Mouse (Mus musculus): ENCODE data around the gene Hcn3. TPM values are rescaled to one million over a fixed set of nuclear protein-coding genes. Genes with fewer than 3 reads are reported as not detected.

Hcn3 gene
- polyA plus RNA-seq, 1 experiment from 2014 or later = 0.11 TPM

DNA sequence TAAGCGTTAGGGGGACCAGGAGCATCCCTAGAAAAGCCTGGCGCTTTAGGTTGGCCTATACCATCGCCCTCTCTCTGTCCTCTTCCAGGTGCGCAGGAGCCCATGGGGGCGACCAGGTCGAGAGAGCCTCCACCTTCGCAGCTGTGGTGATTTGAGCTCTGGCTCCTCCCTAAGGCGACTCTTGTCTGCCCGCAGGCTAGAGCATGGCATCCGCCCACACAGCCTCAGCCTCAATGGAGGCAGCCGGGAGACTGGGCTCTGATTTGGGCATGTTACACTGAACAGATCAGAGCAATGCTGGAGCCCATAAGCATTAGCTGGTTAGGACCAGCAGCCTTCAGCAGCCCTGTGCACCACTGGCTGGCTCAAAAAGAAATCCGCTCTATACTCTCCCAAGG is 28.5 kb upstream of the Hcn3 start:
- no peak overlapping the region for H3K27ac ChIP-seq
- H3K79me2 ChIP-seq (ENCODE audit: inconsistent target) = no peaks in the 10 kb centered on the region
- H3K4me3 ChIP-seq (ENCODE audit: inconsistent target) = no peak overlapping the region
- 94% methylated on average over 12 of the region's 12 CpGs for WGBS (ENCODE audit: missing documents)
- H3K36me3 ChIP-seq (ENCODE audit: inconsistent target) = no peaks in the 10 kb centered on the region

DNA sequence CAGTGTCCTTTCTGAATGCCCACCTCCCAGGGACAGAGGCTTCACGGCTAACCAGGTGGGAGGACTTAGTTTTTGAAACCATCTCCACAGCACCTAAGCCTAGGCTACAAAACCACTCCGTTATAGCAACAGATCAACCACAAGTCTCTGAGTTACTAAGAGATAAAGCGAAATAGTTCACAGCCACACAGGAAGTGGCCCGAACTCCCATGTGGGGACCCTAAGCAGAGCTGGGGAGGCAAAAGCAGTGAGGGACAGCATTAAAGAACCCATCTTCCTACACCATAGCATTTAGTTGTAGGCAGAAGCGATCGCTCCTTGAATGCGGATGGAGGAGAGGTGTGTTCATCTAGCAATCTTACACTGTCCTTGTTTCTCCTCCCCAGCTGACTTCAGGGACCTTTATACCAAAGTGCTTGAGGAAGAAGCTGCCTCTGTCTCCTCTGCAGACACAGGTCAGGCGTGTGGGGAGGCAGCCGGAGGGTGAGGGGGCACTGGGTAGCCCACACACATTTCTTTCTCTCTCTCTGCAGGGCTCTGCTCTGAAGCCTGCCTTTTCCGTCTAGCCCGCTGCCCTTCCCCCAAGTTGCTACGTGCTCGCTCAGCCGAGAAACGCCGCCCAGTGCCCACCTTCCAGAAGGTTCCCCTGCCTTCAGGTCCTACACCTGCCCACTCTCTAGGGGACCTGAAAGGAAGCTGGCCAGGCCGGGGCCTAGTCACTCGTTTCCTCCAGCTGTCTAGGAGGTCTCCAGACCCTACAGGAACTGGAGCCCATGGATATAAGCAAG is 27.9 kb upstream of the Hcn3 start:
- WGBS (ENCODE audit: missing documents) = 87% methylated on average over 18 of the region's 18 CpGs
- Histone ChIP-seq H3K4me3 (ENCODE audit: inconsistent target) (no peak overlapping the region), H3K36me3 (ENCODE audit: inconsistent target) (no peaks in the 10 kb centered on the region), H3K79me2 (ENCODE audit: inconsistent target) (no peaks in the 10 kb centered on the region), H3K27ac (no peak overlapping the region)

DNA sequence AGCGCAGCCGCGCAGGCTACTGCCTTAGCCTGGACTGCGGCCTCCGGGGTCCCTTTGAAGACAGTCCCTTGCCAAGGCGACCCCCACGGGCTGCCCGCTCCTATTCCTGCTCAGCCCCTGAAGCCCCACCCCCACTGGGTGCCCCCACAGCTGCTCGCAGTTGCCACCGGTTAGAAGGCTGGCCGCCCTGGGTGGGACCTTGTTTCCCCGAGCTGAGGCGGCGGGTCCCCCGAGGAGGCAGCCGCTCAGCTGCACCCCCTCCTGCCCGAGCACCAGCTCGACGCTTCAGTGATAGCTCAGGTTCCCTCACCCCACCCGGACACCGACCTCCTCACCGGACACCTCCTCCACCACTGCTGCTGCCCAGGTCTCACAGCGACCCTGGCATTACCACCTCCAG is 27.2 kb upstream of the Hcn3 start:
- Histone ChIP-seq H3K4me3 (ENCODE audit: inconsistent target) (no peak overlapping the region), H3K79me2 (ENCODE audit: inconsistent target) (no peaks in the 10 kb centered on the region), H3K27ac (no peak overlapping the region), H3K36me3 (ENCODE audit: inconsistent target) (no peaks in the 10 kb centered on the region)
- 94% methylated on average over 18 of the region's 23 CpGs for WGBS (ENCODE audit: missing documents)

DNA sequence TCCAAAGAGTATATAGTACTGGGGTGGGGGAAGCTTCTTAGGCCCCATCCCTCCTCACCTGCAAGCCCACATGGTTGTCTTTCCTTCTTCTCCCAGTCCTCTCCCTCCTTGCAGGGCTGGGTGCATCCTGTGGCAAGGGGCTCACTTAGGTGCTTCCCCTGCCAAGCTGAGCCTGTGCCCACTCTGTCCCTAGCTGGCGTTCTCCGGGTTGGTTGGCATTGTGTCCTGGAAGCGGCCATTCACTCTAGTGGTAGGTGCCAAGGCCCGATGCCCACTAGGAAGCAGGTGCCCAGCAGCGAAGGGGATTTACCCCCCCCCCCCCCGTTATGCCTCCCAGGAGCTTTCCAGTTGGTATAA is 23.9 kb upstream of the Hcn3 start:
- WGBS (ENCODE audit: missing documents) = 82% methylated on average over 5 of the region's 6 CpGs
- H3K79me2 ChIP-seq (ENCODE audit: inconsistent target) = peaks cover 6% of the 10 kb centered on the region

DNA sequence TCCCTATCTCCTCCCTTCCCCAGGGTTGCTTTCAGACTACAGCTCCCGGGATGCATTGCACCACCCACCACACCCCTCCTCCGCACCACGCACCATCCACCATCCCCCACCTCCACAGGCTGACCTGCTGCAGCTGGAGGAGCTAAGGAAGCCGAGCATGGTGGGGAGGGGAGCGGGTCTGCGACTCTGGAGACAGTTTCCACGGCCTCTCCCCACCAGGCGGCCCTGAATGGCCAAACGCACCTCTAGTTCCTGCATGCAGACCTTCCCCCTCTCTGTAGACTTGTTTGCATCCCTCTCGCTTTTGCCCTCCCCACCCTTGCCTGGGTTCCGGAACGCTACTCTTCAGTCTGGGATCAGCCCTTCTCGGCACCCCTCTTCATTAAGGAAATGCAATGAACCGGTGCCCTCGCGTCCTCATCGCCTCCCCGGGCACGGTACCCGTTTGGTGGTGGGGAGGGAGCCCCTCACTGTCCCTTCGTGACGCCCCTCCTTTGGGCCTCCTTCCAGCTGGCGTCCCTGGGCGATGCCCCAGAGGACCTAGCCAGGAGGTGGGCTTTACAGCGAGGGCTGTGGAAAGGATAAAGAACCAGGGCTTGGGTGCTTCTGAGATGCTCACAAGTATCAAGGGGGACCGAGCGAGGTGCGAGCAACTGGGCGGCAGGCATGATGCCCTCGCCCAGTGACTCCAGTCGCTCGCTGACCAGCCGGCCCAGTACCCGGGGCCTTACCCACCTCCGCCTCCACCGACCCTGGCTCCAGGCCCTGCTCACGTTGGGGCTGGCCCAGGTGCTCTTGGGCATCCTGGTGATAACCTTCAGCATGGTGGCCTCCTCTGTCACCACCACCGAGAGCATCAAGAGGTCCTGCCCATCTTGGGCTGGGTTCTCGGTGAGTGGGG is 23.3 kb upstream of the Hcn3 start, which contains the start of gene Fam189b:
Gene Fam189b, plus strand, starts transcription at position 86 of the 901 bp plus-strand sequence.
- Histone ChIP-seq H3K4me3 (ENCODE audit: inconsistent target) (peak within 1 kb of the TSS; percentile 53), H3K36me3 (ENCODE audit: inconsistent target) (peaks cover 26% of the 10 kb centered on the region), H3K27ac (peak within 1 kb of the TSS; percentile 42), H3K79me2 (ENCODE audit: inconsistent target) (peaks cover 12% of the 10 kb centered on the region)
- 15% methylated on average over 35 of the region's 39 CpGs for WGBS (ENCODE audit: missing documents)

More for the DNA sequence above, 23.9 kb upstream of the Hcn3 start:
- Histone ChIP-seq H3K36me3 (ENCODE audit: inconsistent target) (peaks cover 26% of the 10 kb centered on the region), H3K27ac (no peak overlapping the region), H3K4me3 (ENCODE audit: inconsistent target) (peak overlapping the region; percentile 53; the same call in 1 of the 2 replicates)

DNA sequence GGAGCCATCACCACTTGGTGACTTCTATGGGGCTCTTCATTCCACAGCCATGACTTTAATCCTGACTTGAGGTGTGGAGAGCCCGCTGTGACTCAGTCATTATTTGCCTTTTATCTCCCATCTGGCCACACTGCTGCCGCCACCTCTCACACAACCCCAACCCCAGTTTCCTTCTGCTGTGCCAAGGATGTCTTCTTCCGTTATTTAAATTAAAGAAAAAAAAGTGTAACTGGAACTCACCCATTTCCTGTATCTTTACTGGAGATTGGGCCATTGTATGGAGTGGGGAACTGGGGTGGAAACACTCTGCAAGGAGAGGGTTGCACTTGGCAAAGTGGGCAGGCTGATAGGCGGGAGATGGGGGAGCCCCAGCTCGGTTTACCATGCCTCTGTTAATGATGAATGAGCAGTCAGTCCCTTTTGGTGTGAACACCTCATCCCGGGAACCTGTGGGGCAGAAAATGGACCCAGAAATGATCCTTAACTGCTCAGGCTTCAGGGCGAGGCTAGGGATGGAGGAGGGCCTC is 22.6 kb upstream of the Hcn3 start:
- Histone ChIP-seq H3K4me3 (ENCODE audit: inconsistent target) (peak overlapping the region; percentile 53), H3K27ac (peak overlapping the region; percentile 42)
- WGBS (ENCODE audit: missing documents) = 19% methylated on average over 7 of the region's 7 CpGs

DNA sequence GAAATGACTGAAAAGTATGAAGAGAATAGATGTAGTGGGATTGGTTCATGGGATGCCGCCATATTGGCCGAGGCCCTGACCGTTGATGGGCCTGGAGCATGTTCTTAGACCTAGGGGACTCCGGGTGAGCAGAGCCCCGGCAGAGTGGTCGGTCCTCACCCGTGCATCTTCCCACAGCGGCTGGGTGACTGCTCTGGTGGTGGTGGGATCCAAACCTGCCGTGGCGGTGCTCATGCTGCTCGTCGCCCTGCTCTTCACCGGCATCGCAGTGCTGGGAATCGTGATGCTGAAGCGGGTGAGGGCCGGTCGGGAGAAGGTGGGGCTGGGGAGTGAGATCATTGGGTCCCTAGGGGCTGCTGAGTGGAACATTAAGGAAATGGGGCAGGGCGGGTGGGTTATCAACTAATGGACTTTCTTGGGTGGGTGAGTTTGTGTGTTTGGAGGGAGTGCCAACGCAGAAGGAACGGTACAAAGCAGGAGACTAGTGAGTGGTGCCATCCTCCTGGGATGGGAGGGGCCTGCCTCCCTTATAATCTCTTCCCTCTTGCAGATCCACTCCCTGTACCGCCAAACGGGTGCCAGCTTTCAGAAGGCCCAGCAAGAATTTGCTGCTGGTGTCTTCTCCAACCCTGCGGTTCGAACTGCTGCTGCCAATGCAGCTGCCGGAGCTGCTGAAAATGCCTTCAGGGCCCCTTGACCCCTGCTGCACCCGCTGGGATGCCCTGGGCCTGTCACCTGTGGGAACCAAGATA is 21.9 kb upstream of the Hcn3 start:
- 90% methylated on average over 26 of the region's 27 CpGs for WGBS (ENCODE audit: missing documents)
- H3K4me3 ChIP-seq (ENCODE audit: inconsistent target) = no peak overlapping the region
- H3K36me3 ChIP-seq (ENCODE audit: inconsistent target) = peaks cover 26% of the 10 kb centered on the region
- peaks cover 19% of the 10 kb centered on the region for H3K79me2 ChIP-seq (ENCODE audit: inconsistent target)
- peak overlapping the region; percentile 1; the same call in 1 of the 2 replicates for H3K27ac ChIP-seq

More for the DNA sequence above, 22.6 kb upstream of the Hcn3 start:
- peaks cover 26% of the 10 kb centered on the region for H3K36me3 ChIP-seq (ENCODE audit: inconsistent target)
- H3K79me2 ChIP-seq (ENCODE audit: inconsistent target) = peaks cover 19% of the 10 kb centered on the region

DNA sequence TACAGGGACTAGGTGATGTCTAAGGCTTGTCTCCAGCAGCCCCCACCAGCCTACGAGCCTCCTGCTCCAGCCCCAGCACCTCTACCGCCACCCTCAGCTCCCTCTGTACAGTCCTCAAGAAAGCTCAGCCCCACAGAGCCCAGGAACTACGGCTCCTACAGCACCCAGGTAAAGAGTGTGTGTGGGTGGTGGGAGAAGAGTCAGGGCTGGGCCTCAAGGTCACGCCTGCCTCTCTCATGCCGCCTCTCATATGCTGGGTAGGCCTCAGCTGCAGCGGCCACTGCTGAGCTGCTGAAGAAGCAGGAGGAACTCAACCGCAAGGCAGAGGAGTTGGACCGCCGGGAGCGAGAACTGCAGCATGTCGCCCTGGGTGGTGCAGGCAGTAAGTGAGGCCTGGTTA is 19.1 kb upstream of the Hcn3 start:
- Histone ChIP-seq H3K27ac (no peak overlapping the region), H3K36me3 (ENCODE audit: inconsistent target) (peaks cover 51% of the 10 kb centered on the region), H3K4me3 (ENCODE audit: inconsistent target) (no peak overlapping the region), H3K79me2 (ENCODE audit: inconsistent target) (peaks cover 19% of the 10 kb centered on the region)
- WGBS (ENCODE audit: missing documents) = 95% methylated on average over 11 of the region's 11 CpGs

DNA sequence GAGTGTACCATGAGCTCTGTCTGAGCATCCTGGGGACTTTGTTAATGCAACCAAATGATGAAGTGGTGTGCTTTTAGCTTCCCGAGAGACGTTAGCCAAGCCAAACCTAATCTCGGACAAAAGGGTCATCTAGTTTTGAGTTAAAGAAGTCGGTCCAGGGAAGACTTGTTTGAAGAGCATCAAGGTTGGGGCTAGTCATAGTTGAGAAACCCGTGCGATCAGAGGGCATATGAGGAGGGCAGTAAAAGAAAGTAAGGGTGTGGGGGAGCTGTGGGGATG is 18.1 kb upstream of the Hcn3 start:
- peak overlapping the region; percentile 71 for H3K27ac ChIP-seq
- H3K36me3 ChIP-seq (ENCODE audit: inconsistent target) = peaks cover 61% of the 10 kb centered on the region
- 8% methylated on average over 6 of the region's 6 CpGs for WGBS (ENCODE audit: missing documents)
- peak overlapping the region; percentile 86 for H3K4me3 ChIP-seq (ENCODE audit: inconsistent target)
- peaks cover 19% of the 10 kb centered on the region for H3K79me2 ChIP-seq (ENCODE audit: inconsistent target)

DNA sequence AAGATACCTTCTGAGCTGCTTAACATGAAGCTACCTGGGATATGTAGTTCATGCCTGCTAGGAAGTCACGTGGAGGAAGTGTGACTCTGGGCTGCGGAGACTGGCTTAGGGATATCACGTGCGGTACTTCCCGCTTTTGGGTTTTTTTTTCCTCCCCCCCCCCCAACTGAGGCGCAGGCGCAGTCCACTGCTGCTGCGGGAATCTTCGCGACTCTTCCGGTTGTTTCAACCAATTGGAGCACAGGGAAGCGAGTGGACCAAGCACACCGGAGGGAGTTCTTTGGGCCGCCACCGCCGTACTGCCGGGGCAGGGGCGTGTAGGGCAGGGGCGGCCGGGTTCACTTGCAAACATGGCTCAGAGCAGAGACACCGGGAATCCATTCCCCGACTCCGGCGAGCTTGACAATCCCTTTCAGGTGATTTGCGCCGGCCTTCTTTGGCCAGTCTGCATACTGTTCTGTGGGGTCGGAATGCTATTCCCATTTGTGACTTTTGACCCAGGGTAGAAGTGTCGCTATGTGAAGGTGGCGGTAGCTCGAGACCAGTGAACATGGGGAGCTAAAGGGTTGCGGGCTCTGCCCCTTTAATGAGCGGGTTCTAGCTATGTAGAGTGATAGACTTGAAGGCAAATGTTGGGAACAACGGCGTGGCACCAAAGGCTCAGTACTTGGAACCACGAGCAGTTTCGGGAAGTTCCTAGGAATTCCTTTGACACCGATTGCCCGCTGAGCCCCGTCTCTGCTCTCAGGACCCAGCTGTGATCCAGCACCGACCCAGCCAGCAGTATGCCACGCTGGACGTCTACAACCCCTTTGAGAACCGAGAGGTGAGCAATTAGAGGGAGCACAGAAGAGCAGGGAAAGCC is 17.5 kb upstream of the Hcn3 start, which contains the start of gene Scamp3:
Gene Scamp3, plus strand, starts transcription at position 232 of the 865 bp plus-strand sequence.
- under 1% methylated on average over 43 of the region's 43 CpGs for WGBS (ENCODE audit: missing documents)
- H3K4me3 ChIP-seq (ENCODE audit: inconsistent target) = peak within 1 kb of the TSS; percentile 86
- H3K79me2 ChIP-seq (ENCODE audit: inconsistent target) = peaks cover 19% of the 10 kb centered on the region
- H3K36me3 ChIP-seq (ENCODE audit: inconsistent target) = peaks cover 66% of the 10 kb centered on the region
- H3K27ac ChIP-seq = peak within 1 kb of the TSS; percentile 71

DNA sequence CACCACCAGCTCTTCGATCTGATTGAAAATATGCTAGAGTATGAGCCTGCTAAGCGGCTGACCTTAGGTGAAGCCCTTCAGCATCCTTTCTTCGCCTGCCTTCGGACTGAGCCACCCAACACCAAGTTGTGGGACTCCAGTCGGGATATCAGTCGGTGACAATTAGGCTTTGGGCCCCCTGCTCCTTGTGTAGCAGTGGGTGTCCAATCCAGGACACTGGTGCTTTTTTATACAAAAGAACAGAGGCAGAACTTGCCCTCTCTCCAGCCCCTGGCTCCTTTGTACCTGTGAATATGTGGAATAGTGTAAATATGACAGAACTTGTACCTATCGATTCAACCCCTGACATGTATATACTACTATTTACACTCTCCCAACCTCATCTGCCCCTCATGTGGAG is 16.4 kb upstream of the Hcn3 start:
- peaks cover 70% of the 10 kb centered on the region for H3K36me3 ChIP-seq (ENCODE audit: inconsistent target)
- WGBS (ENCODE audit: missing documents) = 92% methylated on average over 7 of the region's 7 CpGs
- peaks cover 19% of the 10 kb centered on the region for H3K79me2 ChIP-seq (ENCODE audit: inconsistent target)
- no peak overlapping the region for H3K27ac ChIP-seq
- no peak overlapping the region for H3K4me3 ChIP-seq (ENCODE audit: inconsistent target)

DNA sequence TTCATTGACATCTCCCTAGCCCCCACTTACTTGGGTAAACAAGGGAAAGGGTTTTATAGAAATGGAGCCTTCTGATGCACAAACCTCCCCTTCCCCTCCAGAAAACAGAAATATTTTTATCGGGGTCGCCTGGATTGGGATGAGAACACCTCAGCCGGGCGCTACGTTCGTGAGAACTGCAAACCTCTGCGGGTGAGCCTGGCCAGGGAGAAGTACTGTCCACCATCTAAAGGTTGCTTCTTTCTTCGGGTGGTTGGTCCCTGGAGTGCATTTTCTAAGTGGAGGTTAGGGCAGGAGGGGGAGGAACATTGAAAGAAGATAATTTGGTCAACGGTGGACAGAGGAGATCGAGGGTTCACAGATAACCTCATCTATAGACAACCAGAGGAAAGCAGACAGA is 15.5 kb upstream of the Hcn3 start:
- 96% methylated on average over 10 of the region's 10 CpGs for WGBS (ENCODE audit: missing documents)
- Histone ChIP-seq H3K27ac (no peak overlapping the region), H3K79me2 (ENCODE audit: inconsistent target) (peaks cover 19% of the 10 kb centered on the region), H3K36me3 (ENCODE audit: inconsistent target) (peaks cover 66% of the 10 kb centered on the region), H3K4me3 (ENCODE audit: inconsistent target) (no peak overlapping the region)

DNA sequence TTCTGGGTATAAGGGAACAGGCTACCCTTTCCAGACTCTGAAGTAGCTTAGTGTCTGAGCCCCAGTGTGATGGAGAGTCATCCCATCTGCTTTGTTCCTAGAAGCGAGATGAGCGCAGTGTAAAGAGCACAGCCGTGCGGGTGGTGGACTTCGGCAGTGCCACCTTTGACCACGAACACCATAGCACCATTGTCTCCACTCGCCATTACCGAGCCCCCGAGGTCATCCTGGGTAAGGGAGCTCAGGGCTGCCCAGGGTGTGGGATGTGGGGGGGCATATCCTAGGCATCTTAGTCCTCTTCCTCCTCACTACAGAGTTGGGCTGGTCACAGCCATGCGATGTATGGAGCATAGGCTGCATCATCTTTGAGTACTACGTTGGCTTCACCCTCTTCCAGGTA is 14.8 kb upstream of the Hcn3 start:
- 95% methylated on average over 11 of the region's 11 CpGs for WGBS (ENCODE audit: missing documents)
- Histone ChIP-seq H3K79me2 (ENCODE audit: inconsistent target) (peaks cover 19% of the 10 kb centered on the region), H3K27ac (no peak overlapping the region), H3K36me3 (ENCODE audit: inconsistent target) (peaks cover 66% of the 10 kb centered on the region), H3K4me3 (ENCODE audit: inconsistent target) (no peak overlapping the region)

All from macrophage (primary cell).